8 mouse cellular contexts compared by ENCODE assay signal in genomic region chr11:5415617-5416338, GRCm38 (mm10). TPM values are rescaled to one million over a fixed set of nuclear protein-coding genes. Genes with fewer than 3 reads are reported as not detected.
DNase-seq lines count a peak whose midpoint lies in the region; ATAC-seq and TF ChIP-seq lines count a peak whose summit lies in the region.

No protein-coding gene starts in this region.

- WGBS in heart, embryonic 16.5 days, result 11% methylated on average over 6 of the region's 6 CpGs
- 6% methylated on average over 6 of the region's 6 CpGs for WGBS in kidney, postnatal 0 days
- 6% methylated on average over 6 of the region's 6 CpGs for WGBS in lung, postnatal 0 days
- WGBS in stomach, embryonic 16.5 days, result 15% methylated on average over 6 of the region's 6 CpGs

- peak; percentile 32 to 43 for DNase-seq in cerebellum, postnatal 14 days
- peak; percentile 57 for DNase-seq in embryo, embryonic 10 days (ENCODE audit: low spot score)
- peak; percentile 93 for DNase-seq in kidney, postnatal 0 days (ENCODE audit: low spot score)
- DNase-seq in lung, postnatal 0 days (ENCODE audit: low spot score), result peak; percentile 87
- no peak for DNase-seq in layer of hippocampus, adult 11-12 months (ENCODE audit: low spot score)

- H3K4me1 ChIP-seq in heart, embryonic 16.5 days (ENCODE audit: control insufficient read depth, insufficient read depth, low read length), result peaks cover 70% of the 10 kb centered on the region
- peaks cover 51% of the 10 kb centered on the region for H3K4me1 ChIP-seq in kidney, postnatal 0 days (replicated peaks; ENCODE audit: insufficient read depth, low read length)
- peaks cover 28% of the 10 kb centered on the region for H3K4me1 ChIP-seq in lung, postnatal 0 days (ENCODE audit: insufficient read depth, low read depth, low read length)
- peaks cover 37% of the 10 kb centered on the region for H3K4me1 ChIP-seq in stomach, embryonic 16.5 days (ENCODE audit: control insufficient read depth, insufficient read depth, low read length)

- no peak overlapping the region for H3K4me3 ChIP-seq in heart, embryonic 16.5 days (ENCODE audit: low read length)
- H3K4me3 ChIP-seq in kidney, postnatal 0 days (replicated peaks; ENCODE audit: low read depth, low read length), result no peak overlapping the region
- no peak overlapping the region for H3K4me3 ChIP-seq in lung, postnatal 0 days (ENCODE audit: low read depth, low read length)
- H3K4me3 ChIP-seq in stomach, embryonic 16.5 days (replicated peaks; ENCODE audit: low read length), result no peak overlapping the region

- no peak; the same call in 1 of the 2 replicates for TF ChIP-seq EP300 in lung, postnatal 0 days (IDR thresholded peaks at IDR 0.05)

- no peaks in the 10 kb centered on the region for H3K9me3 ChIP-seq in heart, embryonic 16.5 days (replicated peaks; ENCODE audit: control insufficient read depth, low read length)
- H3K9me3 ChIP-seq in kidney, postnatal 0 days (replicated peaks; ENCODE audit: low read length), result no peaks in the 10 kb centered on the region
- no peaks in the 10 kb centered on the region for H3K9me3 ChIP-seq in lung, postnatal 0 days (ENCODE audit: low read length)
- H3K9me3 ChIP-seq in stomach, embryonic 16.5 days (replicated peaks; ENCODE audit: control insufficient read depth, low read length), result no peaks in the 10 kb centered on the region

- H3K27ac ChIP-seq in heart, embryonic 16.5 days (ENCODE audit: low read length), result peak overlapping the region; percentile 88
- H3K27ac ChIP-seq in kidney, postnatal 0 days, result peak overlapping the region; percentile 88
- peak overlapping the region; percentile 76 for H3K27ac ChIP-seq in lung, postnatal 0 days (ENCODE audit: low read length)
- H3K27ac ChIP-seq in stomach, embryonic 16.5 days (ENCODE audit: low read length), result peak overlapping the region; percentile 82

- TF ChIP-seq CTCF in kidney, postnatal 0 days (IDR thresholded peaks at IDR 0.05; ENCODE audit: low read depth), result no peak
- TF ChIP-seq CTCF in lung, postnatal 0 days (IDR thresholded peaks at IDR 0.05), result no peak

- peak overlapping the region; percentile 35 for H3K4me2 ChIP-seq in heart, embryonic 16.5 days (ENCODE audit: low read depth, low read length)
- peak overlapping the region; percentile 21; the same call in 1 of the 2 replicates for H3K4me2 ChIP-seq in kidney, postnatal 0 days (ENCODE audit: low read length)
- no peak overlapping the region; the same call in 1 of the 2 replicates for H3K4me2 ChIP-seq in lung, postnatal 0 days (replicated peaks; ENCODE audit: low read depth, low read length)
- peak overlapping the region; percentile 14 for H3K4me2 ChIP-seq in stomach, embryonic 16.5 days (ENCODE audit: low read depth, low read length)

- ATAC-seq in cerebellum, adult (ENCODE audit: insufficient number of reproducible peaks, low FRiP score, low TSS enrichment), result no peak
- ATAC-seq in heart, embryonic 16.5 days (replicated peaks; ENCODE audit: extremely low read depth, insufficient read depth, low FRiP score), result peak; percentile 57
- ATAC-seq in kidney, postnatal 0 days (replicated peaks; ENCODE audit: low FRiP score, low read depth), result peak; percentile 82
- ATAC-seq in lung, postnatal 0 days, result peak; percentile 81
- ATAC-seq in stomach, embryonic 16.5 days (ENCODE audit: insufficient read depth, low FRiP score), result peak; percentile 69

- H3K27me3 ChIP-seq in heart, embryonic 16.5 days (ENCODE audit: control insufficient read depth, insufficient read depth, low read length), result no peaks in the 10 kb centered on the region
- no peaks in the 10 kb centered on the region for H3K27me3 ChIP-seq in kidney, postnatal 0 days (ENCODE audit: insufficient read depth, low read length)
- no peaks in the 10 kb centered on the region for H3K27me3 ChIP-seq in lung, postnatal 0 days (replicated peaks; ENCODE audit: insufficient read depth, low read length)
- no peaks in the 10 kb centered on the region for H3K27me3 ChIP-seq in stomach, embryonic 16.5 days (ENCODE audit: control insufficient read depth, insufficient read depth, low read length)

- H3K9ac ChIP-seq in heart, embryonic 16.5 days (ENCODE audit: low read length), result peak overlapping the region; percentile 67
- H3K9ac ChIP-seq in kidney, postnatal 0 days (ENCODE audit: low read depth, low read length), result no peak overlapping the region
- no peak overlapping the region for H3K9ac ChIP-seq in lung, postnatal 0 days (replicated peaks; ENCODE audit: low read depth)
- H3K9ac ChIP-seq in stomach, embryonic 16.5 days (ENCODE audit: low read length), result peak overlapping the region; percentile 46; the same call in 1 of the 2 replicates

- H3K36me3 ChIP-seq in heart, embryonic 16.5 days (ENCODE audit: control insufficient read depth, insufficient read depth), result no peaks in the 10 kb centered on the region
- H3K36me3 ChIP-seq in kidney, postnatal 0 days (ENCODE audit: insufficient read depth, low read length), result no peaks in the 10 kb centered on the region
- no peaks in the 10 kb centered on the region for H3K36me3 ChIP-seq in lung, postnatal 0 days (ENCODE audit: insufficient read depth, low read length)
- H3K36me3 ChIP-seq in stomach, embryonic 16.5 days (ENCODE audit: control insufficient read depth, insufficient read depth, low read length), result no peaks in the 10 kb centered on the region

RNA-seq across cellular contexts. Expression of gene Znrf3, which starts 28.9 kb away (rescaled TPM):
- polyA plus RNA-seq in heart, embryonic 16.5 days (2015; fragmentation: Nextera tagmentation; extraction: Ambion mirVana), result 6.5 and 7.3 TPM in 2 replicates
- polyA plus RNA-seq in kidney, postnatal 0 days (2015; fragmentation: Nextera tagmentation; extraction: Ambion mirVana), result 13.3 and 15.7 TPM in 2 replicates
- polyA plus RNA-seq in lung, postnatal 0 days (2015; fragmentation: Nextera tagmentation; extraction: Ambion mirVana), result 15.4 and 16.3 TPM in 2 replicates
- 13.3 and 13.9 TPM in 2 replicates for polyA plus RNA-seq in stomach, embryonic 16.5 days (2015; fragmentation: Nextera tagmentation; extraction: Ambion mirVana)

Comparison
In these comparisons a context has a peak if more than half of its experiments do, and no peak if none do; other contexts are left out.
1. H3K9ac ChIP-seq: peak in heart, embryonic 16.5 days (single experiment) and stomach, embryonic 16.5 days (single experiment); none in kidney, postnatal 0 days (single experiment) and lung, postnatal 0 days (single experiment).
2. Peak in every context shown above with its lines, with median percentiles within 50 percentile points of each other: H3K27ac ChIP-seq.